Mouse (Mus musculus): ENCODE measurements at regions not wholly inside any gene's neighbourhood (a gene's known extent, or its start where the extent isn't known, plus 50 kb on each side); places are given as distances from the start of the nearest gene placed in this dataset.

- peak; percentile 38 for DNase-seq
- TF ChIP-seq CTCF (IDR thresholded peaks at IDR 0.05; ENCODE audit: low read depth) = no peak
- WGBS = 54% methylated on average over 9 of the region's 9 CpGs
These were observed 277.2 kb upstream of the Tshz3 start for GRCm38 (mm10) chr7:36420741-36421140.

GRCm38 (mm10) chr7:36449181-36449915 lies 248.6 kb upstream of the Tshz3 start:
- Histone ChIP-seq H3K36me3 (ENCODE audit: insufficient read depth) (no peaks in the 10 kb centered on the region), H3K9me3 (ENCODE audit: low read depth, low read length) (no peaks in the 10 kb centered on the region), H3K9ac (no peak overlapping the region), H3K27me3 (ENCODE audit: insufficient read depth, low read length) (no peaks in the 10 kb centered on the region), H3K4me3 (ENCODE audit: low read depth, low read length) (no peak overlapping the region), H3K4me2 (no peak overlapping the region), H3K4me1 (ENCODE audit: insufficient read depth) (no peaks in the 10 kb centered on the region), H3K27ac (ENCODE audit: low read depth) (no peak overlapping the region)
- no peak for ATAC-seq (ENCODE audit: insufficient read depth)
- WGBS = 52% methylated on average over 6 of the region's 6 CpGs
- DNase-seq = peak; percentile 53
- no peak for TF ChIP-seq CTCF (IDR thresholded peaks at IDR 0.05; ENCODE audit: low read depth)

More at GRCm38 (mm10) chr7:36420741-36421140, 277.2 kb upstream of the Tshz3 start:
- no peak overlapping the region for H3K4me3 ChIP-seq (ENCODE audit: low read depth, low read length)
- H3K4me2 ChIP-seq = no peak overlapping the region
- H3K9ac ChIP-seq = no peak overlapping the region
- 0 out of 2 replicates have a peak, but pooled peaks cover 6% of the 10 kb centered on the region for H3K4me1 ChIP-seq (ENCODE audit: insufficient read depth)
- H3K27me3 ChIP-seq (ENCODE audit: insufficient read depth, low read length) = no peaks in the 10 kb centered on the region
- no peak overlapping the region for H3K27ac ChIP-seq (ENCODE audit: low read depth)
- no peaks in the 10 kb centered on the region for H3K9me3 ChIP-seq (ENCODE audit: low read depth, low read length)
- no peaks in the 10 kb centered on the region for H3K36me3 ChIP-seq (ENCODE audit: insufficient read depth)
- no peak for ATAC-seq (ENCODE audit: insufficient read depth)

GRCm38 (mm10) chr7:36453816-36454215 lies 244.1 kb upstream of the Tshz3 start:
- H3K27me3 ChIP-seq (ENCODE audit: insufficient read depth, low read length) = no peaks in the 10 kb centered on the region
- H3K4me2 ChIP-seq = no peak overlapping the region
- no peak for DNase-seq
- no peak for TF ChIP-seq CTCF (IDR thresholded peaks at IDR 0.05; ENCODE audit: low read depth)
- no peak overlapping the region for H3K4me3 ChIP-seq (ENCODE audit: low read depth, low read length)
- no peaks in the 10 kb centered on the region for H3K4me1 ChIP-seq (ENCODE audit: insufficient read depth)
- WGBS = 89% methylated on average over 4 of the region's 4 CpGs
- H3K9me3 ChIP-seq (ENCODE audit: low read depth, low read length) = no peaks in the 10 kb centered on the region
- no peak overlapping the region for H3K27ac ChIP-seq (ENCODE audit: low read depth)
- no peak overlapping the region for H3K9ac ChIP-seq
- ATAC-seq (ENCODE audit: insufficient read depth) = no peak
- H3K36me3 ChIP-seq (ENCODE audit: insufficient read depth) = no peaks in the 10 kb centered on the region

GRCm38 (mm10) chr7:36456080-36456479 lies 241.8 kb upstream of the Tshz3 start:
- TF ChIP-seq CTCF (IDR thresholded peaks at IDR 0.05; ENCODE audit: low read depth) = no peak
- no peaks in the 10 kb centered on the region for H3K4me1 ChIP-seq (ENCODE audit: insufficient read depth)
- no peak overlapping the region for H3K27ac ChIP-seq (ENCODE audit: low read depth)
- H3K4me3 ChIP-seq (ENCODE audit: low read depth, low read length) = no peak overlapping the region
- WGBS = 87% methylated on average over 6 of the region's 6 CpGs
- H3K27me3 ChIP-seq (ENCODE audit: insufficient read depth, low read length) = no peaks in the 10 kb centered on the region
- H3K4me2 ChIP-seq = no peak overlapping the region
- DNase-seq (no peak), ATAC-seq (ENCODE audit: insufficient read depth) (no peak)
- no peaks in the 10 kb centered on the region for H3K36me3 ChIP-seq (ENCODE audit: insufficient read depth)
- no peaks in the 10 kb centered on the region for H3K9me3 ChIP-seq (ENCODE audit: low read depth, low read length)
- no peak overlapping the region for H3K9ac ChIP-seq

GRCm38 (mm10) chr7:36462422-36462833 lies 235.5 kb upstream of the Tshz3 start:
- WGBS = 38% methylated on average over 5 of the region's 5 CpGs
- ATAC-seq (ENCODE audit: insufficient read depth) (peak; percentile 80), DNase-seq (peak; percentile 85)
- H3K36me3 ChIP-seq (ENCODE audit: insufficient read depth) = no peaks in the 10 kb centered on the region
- H3K27me3 ChIP-seq (ENCODE audit: insufficient read depth, low read length) = no peaks in the 10 kb centered on the region
- TF ChIP-seq CTCF (IDR thresholded peaks at IDR 0.05; ENCODE audit: low read depth) = no peak
- no peak overlapping the region for H3K27ac ChIP-seq (ENCODE audit: low read depth)
- no peak overlapping the region for H3K4me2 ChIP-seq
- H3K9ac ChIP-seq = no peak overlapping the region
- H3K4me1 ChIP-seq (ENCODE audit: insufficient read depth) = no peaks in the 10 kb centered on the region
- H3K4me3 ChIP-seq (ENCODE audit: low read depth, low read length) = no peak overlapping the region
- no peaks in the 10 kb centered on the region for H3K9me3 ChIP-seq (ENCODE audit: low read depth, low read length)

GRCm38 (mm10) chr7:36469386-36469785 lies 228.5 kb upstream of the Tshz3 start:
- DNase-seq (peak; percentile 55), ATAC-seq (ENCODE audit: insufficient read depth) (no peak)
- Histone ChIP-seq H3K27ac (ENCODE audit: low read depth) (no peak overlapping the region), H3K9ac (no peak overlapping the region), H3K27me3 (ENCODE audit: insufficient read depth, low read length) (no peaks in the 10 kb centered on the region), H3K4me1 (ENCODE audit: insufficient read depth) (no peaks in the 10 kb centered on the region), H3K36me3 (ENCODE audit: insufficient read depth) (no peaks in the 10 kb centered on the region), H3K4me2 (no peak overlapping the region), H3K4me3 (ENCODE audit: low read depth, low read length) (no peak overlapping the region), H3K9me3 (ENCODE audit: low read depth, low read length) (no peaks in the 10 kb centered on the region)
- TF ChIP-seq CTCF (IDR thresholded peaks at IDR 0.05; ENCODE audit: low read depth) = no peak

GRCm38 (mm10) chr7:36473532-36473931 lies 224.4 kb upstream of the Tshz3 start:
- no peaks in the 10 kb centered on the region for H3K4me1 ChIP-seq (ENCODE audit: insufficient read depth)
- H3K9me3 ChIP-seq (ENCODE audit: low read depth, low read length) = no peaks in the 10 kb centered on the region
- H3K4me2 ChIP-seq = no peak overlapping the region
- TF ChIP-seq CTCF (IDR thresholded peaks at IDR 0.05; ENCODE audit: low read depth) = no peak
- no peaks in the 10 kb centered on the region for H3K36me3 ChIP-seq (ENCODE audit: insufficient read depth)
- 68% methylated on average over 2 of the region's 2 CpGs for WGBS
- H3K9ac ChIP-seq = no peak overlapping the region
- H3K27ac ChIP-seq (ENCODE audit: low read depth) = no peak overlapping the region
- DNase-seq (no peak), ATAC-seq (ENCODE audit: insufficient read depth) (no peak)
- H3K27me3 ChIP-seq (ENCODE audit: insufficient read depth, low read length) = no peaks in the 10 kb centered on the region
- H3K4me3 ChIP-seq (ENCODE audit: low read depth, low read length) = no peak overlapping the region

Data from lung, embryonic 14.5 days (tissue).